Mouse (Mus musculus) frontal cortex, postnatal 10 days (tissue): ENCODE measurements around the gene Tada3.

Experiments used
- DNase-seq, 2 experiments: peaks; one replicate each; pipeline ENCODE4 v3.0.0; 2022; ENCODE audit warnings: low spot score in 2 of 2, mixed read lengths in 1 of 2

Tada3 gene

GRCm38 (mm10) chr6:113386025-113386424, 8.3 kb upstream of the Tada3 start:
- no peak for DNase-seq

- DNase-seq, result no peak
Observed at GRCm38 (mm10) chr6:113385160-113385714, 7.6 kb upstream of the Tada3 start.

- peak in 1 of 2 experiments; percentile 32 for DNase-seq
Observed at GRCm38 (mm10) chr6:113384351-113384927, 6.8 kb upstream of the Tada3 start.

GRCm38 (mm10) chr6:113380480-113380879, 2.8 kb upstream of the Tada3 start:
- no peak for DNase-seq

GRCm38 (mm10) chr6:113379246-113379645, 1.6 kb upstream of the Tada3 start:
- no peak for DNase-seq

GRCm38 (mm10) chr6:113377172-113377495, 549 bp downstream of the Tada3 start:
- DNase-seq, result no peak

GRCm38 (mm10) chr6:113373491-113373890, 4.2 kb downstream of the Tada3 start:
- no peak for DNase-seq

- DNase-seq, result no peak
Observed at GRCm38 (mm10) chr6:113370194-113370929, 7.3 kb downstream of the Tada3 start.

- no peak for DNase-seq
Observed at GRCm38 (mm10) chr6:113368577-113368976, 9.1 kb downstream of the Tada3 start.

- no peak for DNase-seq
Observed at GRCm38 (mm10) chr6:113368124-113368523, 9.6 kb downstream of the Tada3 start.

GRCm38 (mm10) chr6:113367574-113367973, 10.1 kb downstream of the Tada3 start:
- no peak for DNase-seq

GRCm38 (mm10) chr6:113366639-113367038, 11.0 kb downstream of the Tada3 start:
- DNase-seq, result no peak

GRCm38 (mm10) chr6:113364518-113365135, 13.1 kb downstream of the Tada3 start:
- DNase-seq, result no peak

- no peak for DNase-seq
Observed at GRCm38 (mm10) chr6:113362241-113362640, 15.4 kb downstream of the Tada3 start.

- DNase-seq, result no peak
Observed at GRCm38 (mm10) chr6:113361476-113361875, 16.2 kb downstream of the Tada3 start.

- DNase-seq, result no peak
Observed at GRCm38 (mm10) chr6:113353696-113354095, 24.0 kb downstream of the Tada3 start.

- DNase-seq, result no peak
Observed at GRCm38 (mm10) chr6:113352820-113353219, 24.9 kb downstream of the Tada3 start.

GRCm38 (mm10) chr6:113351653-113352052, 26.0 kb downstream of the Tada3 start:
- no peak for DNase-seq

- no peak for DNase-seq
Observed at GRCm38 (mm10) chr6:113351161-113351560, 26.5 kb downstream of the Tada3 start.

GRCm38 (mm10) chr6:113350538-113350937, 27.1 kb downstream of the Tada3 start:
- DNase-seq, result no peak

- DNase-seq, result no peak
Observed at GRCm38 (mm10) chr6:113346897-113347296, 30.8 kb downstream of the Tada3 start.

- DNase-seq, result peak in 1 of 2 experiments; percentile 37
Observed at GRCm38 (mm10) chr6:113344321-113344720, 33.4 kb downstream of the Tada3 start.
